Mouse (Mus musculus): ENCODE data around the gene Olfml2b. TPM values are rescaled to one million over a fixed set of nuclear protein-coding genes. Genes with fewer than 3 reads are reported as not detected.

Olfml2b gene
- polyA plus RNA-seq (2021): 2.5 TPM

DNA sequence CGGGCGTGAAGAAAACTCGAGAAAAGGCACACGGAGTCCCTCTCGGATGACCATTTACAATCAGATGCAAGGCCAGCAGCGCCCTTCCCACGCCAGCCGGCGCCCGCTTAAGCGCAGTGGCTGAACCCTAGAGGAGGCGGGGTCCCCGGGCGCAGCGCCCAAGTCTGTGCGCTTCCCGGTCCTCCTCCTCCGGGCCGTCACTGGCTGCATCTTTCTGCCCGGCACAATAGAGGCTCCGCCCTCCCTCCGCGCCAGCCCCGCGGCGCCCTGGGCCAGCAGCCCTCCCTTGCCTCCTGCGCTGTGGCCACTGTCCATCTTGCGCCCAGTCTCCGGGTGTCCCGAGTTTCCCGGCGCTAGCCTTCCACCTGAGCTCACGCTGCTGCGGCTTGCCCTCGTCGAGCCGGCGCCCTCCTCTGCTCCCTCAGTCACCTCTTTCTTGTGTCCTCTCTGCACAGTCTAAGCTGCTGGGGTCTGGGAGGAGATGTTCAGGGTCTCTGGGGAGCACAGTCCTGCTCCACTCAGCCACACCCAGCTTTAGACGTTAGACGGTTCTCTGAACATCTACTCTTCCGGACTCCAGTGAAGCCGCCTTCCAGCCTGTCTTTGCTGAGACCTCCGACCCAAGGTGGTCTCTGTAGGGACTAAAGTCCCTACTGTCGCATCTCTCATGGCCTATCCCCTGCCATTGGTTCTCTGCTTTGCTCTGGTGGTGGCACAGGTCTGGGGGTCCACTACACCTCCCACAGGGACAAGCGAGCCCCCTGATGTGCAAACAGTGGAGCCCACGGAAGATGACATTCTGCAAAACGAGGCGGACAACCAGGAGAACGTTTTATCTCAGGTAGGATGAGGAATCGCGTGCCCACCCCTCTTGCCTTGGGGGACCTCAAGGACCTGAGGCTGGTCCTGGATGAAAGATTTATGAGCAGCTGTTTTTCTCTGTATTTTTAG lies at the start of gene Olfml2b:
Gene Olfml2b (plus strand): TSS at position 278 of the 951 bp plus-strand sequence.
- POLR2A ChIA-PET: no interaction called here
- TF ChIP-seq CTCF (IDR thresholded peaks at IDR 0.05): no peak

GRCm38 (mm10) chr1:170594575-170594974 lies 49.8 kb upstream of the Olfml2b start:
- POLR2A ChIA-PET: no interaction called here
- in situ Hi-C loops (cut with MboI; ENCODE audit: low pct_unique_long_range_greater_than_20kb): no loop called here
- H3K27me3 ChIP-seq: no peaks in the 10 kb centered on the region
- TF ChIP-seq CTCF (IDR thresholded peaks at IDR 0.05): no peak
- ATAC-seq (no peak), DNase-seq (ENCODE audit: low read depth, low spot score) (no peak)
- CTCF ChIA-PET: interaction anchor here (0.9 to 1.1 kb wide), 2 partner anchors 9 to 301 kb away, joined by 3 read pairs; no protein-coding TSS in a partner anchor

More for the DNA sequence above, at the start of gene Olfml2b:
- in situ Hi-C loops (cut with MboI; ENCODE audit: low pct_unique_long_range_greater_than_20kb): loop anchor here (25.0 kb wide), 1 partner anchor 343 kb away; the partner anchor contains the start of gene Fcgr2b
- CTCF ChIA-PET: interaction anchor here (0.7 kb wide), 1 partner anchor 134 kb away, joined by 4 read pairs; no protein-coding TSS in a partner anchor
- DNase-seq (ENCODE audit: low read depth, low spot score): no peak
- ATAC-seq: peak; percentile 92
- H3K27me3 ChIP-seq: no peaks in the 10 kb centered on the region

DNA sequence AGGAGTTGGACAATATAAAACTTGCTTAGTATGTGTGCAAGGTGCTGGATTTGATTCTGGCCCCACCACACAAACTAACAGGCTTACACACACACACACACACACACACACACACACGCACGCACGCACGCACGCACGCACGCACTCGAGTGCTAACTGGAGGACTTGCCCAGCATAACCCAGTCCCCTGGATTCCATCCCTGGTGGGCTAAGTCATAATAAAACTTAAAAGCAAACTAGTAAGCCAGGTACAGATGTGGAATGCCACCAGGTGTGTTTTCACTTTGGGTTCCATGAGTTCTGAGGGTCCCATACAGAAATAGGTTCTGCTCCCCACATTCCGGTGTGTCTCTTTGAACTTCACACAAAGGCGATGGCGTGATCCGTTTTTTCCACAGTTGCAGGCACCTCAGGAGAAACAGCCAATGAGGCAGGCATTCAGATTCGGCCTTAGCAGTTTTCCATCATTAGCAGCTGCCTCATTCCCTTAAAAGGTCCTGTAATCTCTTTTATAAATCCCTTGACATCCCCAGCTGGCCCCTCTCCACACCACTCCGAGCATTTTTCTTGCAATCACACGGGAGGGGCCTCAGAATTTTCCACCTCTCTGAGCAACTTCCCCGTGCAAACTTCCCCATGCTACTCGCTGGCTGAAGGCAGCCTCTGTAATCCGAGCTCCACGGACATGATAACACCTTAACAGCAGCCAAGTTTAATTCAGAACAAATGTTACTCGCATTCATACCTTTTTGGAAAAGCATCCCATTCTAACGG lies 38.9 kb upstream of the Olfml2b start:
- H3K27me3 ChIP-seq: no peaks in the 10 kb centered on the region
- DNase-seq (ENCODE audit: low read depth, low spot score) (no peak), ATAC-seq (no peak)
- POLR2A ChIA-PET: interaction anchor here (0.6 kb wide), 1 partner anchor 369 kb away, joined by 4 read pairs; no protein-coding TSS in a partner anchor
- CTCF ChIA-PET: no interaction called here
- no peak for TF ChIP-seq CTCF (IDR thresholded peaks at IDR 0.05)
- in situ Hi-C loops (cut with MboI; ENCODE audit: low pct_unique_long_range_greater_than_20kb): loop anchor here (5.0 kb wide), 2 partner anchors 313 to 383 kb away; no protein-coding TSS in a partner anchor

GRCm38 (mm10) chr1:170607231-170607917 lies 37.0 kb upstream of the Olfml2b start:
- no peaks in the 10 kb centered on the region for H3K27me3 ChIP-seq
- in situ Hi-C loops (cut with MboI; ENCODE audit: low pct_unique_long_range_greater_than_20kb): loop anchor here (5.0 kb wide), 2 partner anchors 315 to 385 kb away; no protein-coding TSS in a partner anchor

GRCm38 (mm10) chr1:170608461-170609071 lies 35.8 kb upstream of the Olfml2b start:
- in situ Hi-C loops (cut with MboI; ENCODE audit: low pct_unique_long_range_greater_than_20kb): loop anchor here (5.0 kb wide), 2 partner anchors 316 to 386 kb away; no protein-coding TSS in a partner anchor
- CTCF ChIA-PET: interaction anchor here (2.4 kb wide), 1 partner anchor 316 kb away, joined by 7 read pairs; no protein-coding TSS in a partner anchor
- DNase-seq (ENCODE audit: low read depth, low spot score) (no peak), ATAC-seq (no peak)
- no peak for TF ChIP-seq CTCF (IDR thresholded peaks at IDR 0.05)
- no peaks in the 10 kb centered on the region for H3K27me3 ChIP-seq
- POLR2A ChIA-PET: no interaction called here

More at GRCm38 (mm10) chr1:170607231-170607917, 37.0 kb upstream of the Olfml2b start:
- ChIA-PET CTCF (interaction anchor here (2.4 kb wide), 1 partner anchor 315 kb away, joined by 7 read pairs; no protein-coding TSS in a partner anchor), POLR2A (no interaction called here)
- ATAC-seq (no peak), DNase-seq (ENCODE audit: low read depth, low spot score) (no peak)
- TF ChIP-seq CTCF (IDR thresholded peaks at IDR 0.05): no peak

DNA sequence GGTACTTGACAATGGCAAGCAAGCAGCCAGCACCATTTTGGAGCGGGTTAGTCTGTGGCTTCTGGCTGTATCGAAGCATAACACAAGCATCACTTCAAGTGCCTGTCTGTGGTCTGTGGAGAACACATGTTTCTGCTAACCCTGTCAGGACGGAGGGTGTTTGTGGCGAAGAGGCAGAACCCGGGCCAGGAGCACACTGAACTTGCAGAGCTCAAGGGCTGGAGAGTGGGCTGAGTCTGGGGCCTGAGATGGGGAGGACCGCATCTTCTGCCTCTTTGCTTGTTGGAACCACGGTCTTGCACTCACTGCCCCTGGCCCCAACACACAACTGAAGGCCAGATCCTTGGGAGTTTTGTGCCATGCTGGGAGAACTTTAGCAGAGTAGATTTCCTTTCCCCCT lies 34.5 kb upstream of the Olfml2b start:
- POLR2A ChIA-PET: no interaction called here

GRCm38 (mm10) chr1:170610289-170610688 lies 34.0 kb upstream of the Olfml2b start:
- no peaks in the 10 kb centered on the region for H3K27me3 ChIP-seq
- ATAC-seq (no peak), DNase-seq (ENCODE audit: low read depth, low spot score) (no peak)
- ChIA-PET POLR2A (no interaction called here), CTCF (no interaction called here)
- in situ Hi-C loops (cut with MboI; ENCODE audit: low pct_unique_long_range_greater_than_20kb): no loop called here
- no peak for TF ChIP-seq CTCF (IDR thresholded peaks at IDR 0.05)

More for the DNA sequence above, 34.5 kb upstream of the Olfml2b start:
- CTCF ChIA-PET: no interaction called here
- ATAC-seq (no peak), DNase-seq (ENCODE audit: low read depth, low spot score) (no peak)
- TF ChIP-seq CTCF (IDR thresholded peaks at IDR 0.05): no peak
- in situ Hi-C loops (cut with MboI; ENCODE audit: low pct_unique_long_range_greater_than_20kb): loop anchor here (5.0 kb wide), 2 partner anchors 318 to 388 kb away; no protein-coding TSS in a partner anchor
- no peaks in the 10 kb centered on the region for H3K27me3 ChIP-seq

- DNase-seq (ENCODE audit: low read depth, low spot score): no peak
- no peaks in the 10 kb centered on the region for H3K27me3 ChIP-seq
- no peak for ATAC-seq
- CTCF ChIA-PET: interaction anchor here (3.2 kb wide), 1 partner anchor 318 kb away, joined by 70 read pairs; no protein-coding TSS in a partner anchor
- no peak for TF ChIP-seq CTCF (IDR thresholded peaks at IDR 0.05)
- in situ Hi-C loops (cut with MboI; ENCODE audit: low pct_unique_long_range_greater_than_20kb): no loop called here
- POLR2A ChIA-PET: no interaction called here
Measured at GRCm38 (mm10) chr1:170610695-170611094, 33.6 kb upstream of the Olfml2b start.

GRCm38 (mm10) chr1:170611631-170612030 lies 32.7 kb upstream of the Olfml2b start:
- H3K27me3 ChIP-seq: no peaks in the 10 kb centered on the region
- ChIA-PET CTCF (interaction anchor here (1.4 to 3.2 kb wide), 4 partner anchors 23 to 370 kb away, joined by 4 to 70 read pairs (median 8); no protein-coding TSS in a partner anchor), POLR2A (no interaction called here)
- no peak for DNase-seq (ENCODE audit: low read depth, low spot score)
- in situ Hi-C loops (cut with MboI; ENCODE audit: low pct_unique_long_range_greater_than_20kb): no loop called here
- no peak for TF ChIP-seq CTCF (IDR thresholded peaks at IDR 0.05)
- ATAC-seq: no peak
